Mouse (Mus musculus): ENCODE data around the gene Exoc3l2.

DNA sequence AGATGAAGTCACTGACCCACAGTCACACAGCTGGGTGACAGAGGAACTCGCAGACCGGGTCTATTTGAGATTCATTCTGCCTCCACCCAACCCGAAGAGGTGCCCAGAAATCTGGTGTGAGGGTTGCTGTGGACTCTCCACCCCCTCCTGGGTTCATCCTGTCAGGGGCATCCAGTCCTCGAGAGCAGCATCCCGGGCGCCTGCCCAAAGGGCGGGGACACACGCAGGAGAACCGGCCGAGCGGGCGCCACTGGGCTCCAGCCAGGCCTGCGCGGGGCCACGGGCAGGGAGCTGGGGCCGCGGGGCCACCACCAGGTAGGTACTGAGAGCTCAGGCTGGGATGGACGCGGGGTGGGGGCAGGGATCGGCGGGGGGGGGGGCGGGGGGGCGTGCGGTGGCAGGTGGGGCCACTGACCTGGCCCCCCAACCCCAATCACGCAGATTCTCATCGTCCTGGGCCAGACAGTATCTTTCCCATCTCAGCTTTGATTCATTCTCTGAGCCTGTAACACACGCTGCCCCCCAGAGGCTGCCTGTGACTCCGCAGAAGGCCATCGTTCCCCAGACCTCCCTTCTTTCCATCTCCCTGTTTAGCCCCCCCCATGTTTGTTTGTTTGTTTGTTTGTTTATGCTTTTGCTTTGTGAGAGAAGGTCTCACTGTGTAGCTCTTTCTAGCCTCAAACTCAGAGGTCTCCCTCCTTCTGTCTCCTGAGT, 54.7 kb downstream of the Exoc3l2 start, which contains the start of gene Nkpd1:
- TF ChIP-seq POLR2A (IDR thresholded peaks at IDR 0.05; ENCODE audit: borderline replicate concordance, extremely low read depth, insufficient read depth, insufficient read length, poor library complexity, severe bottlenecking), result no peak
- peak; percentile 60 for TF ChIP-seq CTCF (IDR thresholded peaks at IDR 0.05; ENCODE audit: borderline replicate concordance, extremely low read depth, insufficient read depth, insufficient read length)

Measured in brain, embryonic 14.5 days (tissue).